Mouse (Mus musculus) thymus, adult 2 months (tissue): ENCODE results near the gene Olfr1238. TPM values are rescaled to one million over a fixed set of nuclear protein-coding genes. Genes with fewer than 3 reads are reported as not detected.

Experiments used
- DNase-seq: peaks from one replicate; pipeline ENCODE4 v3.0.0; 2021
- H3K27ac ChIP-seq: fragments of 200-500 bp; 2 replicates; pipeline ENCODE4 v1.5.1; 2012; ENCODE audit warnings: low read length, control low read depth; ENCODE audit not compliant: control insufficient read depth, insufficient read depth
- H3K27me3 ChIP-seq: fragments of 200-500 bp; 2 replicates; pipeline ENCODE4 v1.6.1; 2012; ENCODE audit warnings: mild to moderate bottlenecking, low read length, moderate library complexity, mixed read lengths; ENCODE audit not compliant: control insufficient read depth, insufficient read depth
- H3K36me3 ChIP-seq: fragments of 200-500 bp; 2 replicates; pipeline ENCODE4 v1.6.1; 2012; ENCODE audit warnings: mild to moderate bottlenecking, low read length, moderate library complexity; ENCODE audit not compliant: control insufficient read depth, insufficient read depth
- H3K4me1 ChIP-seq: fragments of 200-500 bp; replicated peaks from 2 replicates; pipeline ENCODE4 v1.6.1; 2012; ENCODE audit warnings: low read length; ENCODE audit not compliant: control insufficient read depth, insufficient read depth
- H3K4me3 ChIP-seq: fragments of 200-500 bp; 2 replicates; pipeline ENCODE4 v1.5.1; 2012; ENCODE audit warnings: mild to moderate bottlenecking, low read length, control low read depth, moderate library complexity; ENCODE audit not compliant: control insufficient read depth, insufficient read depth
- CTCF ChIP-seq: fragments of 200-500 bp; IDR thresholded peaks from 2 replicates; pipeline ENCODE4 v1.5.1; 2012; ENCODE audit warnings: mild to moderate bottlenecking, control low read depth, low read length, moderate library complexity, borderline replicate concordance; ENCODE audit not compliant: control insufficient read depth, poor library complexity, insufficient read depth; ENCODE audit errors: extremely low read depth
- POLR2A ChIP-seq: fragments of 200-500 bp; IDR thresholded peaks from 2 replicates; pipeline ENCODE4 v1.6.1; 2012; ENCODE audit warnings: mild to moderate bottlenecking, low read length, control low read depth, moderate library complexity; ENCODE audit not compliant: control insufficient read depth, poor library complexity, insufficient read depth; ENCODE audit errors: extremely low read depth
- WGBS: fragments of 180-500 bp; shearing (Covaris S2); methylation state at CpG from one replicate; pipeline ENCODE4 v1.1.7; 2018; 5-methylcytosine and 5-hydroxymethylcytosine counted together
- polyA plus RNA-seq: library from polyadenylated mRNA; depleted of rRNA; stranded (reverse); fragments of >200 nt; gene quantifications from 2 replicates; pipeline ENCODE4 v1.2.3, GENCODE M21; 2012; rRNA removed

Gene Olfr1238
- not detected in 2 replicates for polyA plus RNA-seq

DNA sequence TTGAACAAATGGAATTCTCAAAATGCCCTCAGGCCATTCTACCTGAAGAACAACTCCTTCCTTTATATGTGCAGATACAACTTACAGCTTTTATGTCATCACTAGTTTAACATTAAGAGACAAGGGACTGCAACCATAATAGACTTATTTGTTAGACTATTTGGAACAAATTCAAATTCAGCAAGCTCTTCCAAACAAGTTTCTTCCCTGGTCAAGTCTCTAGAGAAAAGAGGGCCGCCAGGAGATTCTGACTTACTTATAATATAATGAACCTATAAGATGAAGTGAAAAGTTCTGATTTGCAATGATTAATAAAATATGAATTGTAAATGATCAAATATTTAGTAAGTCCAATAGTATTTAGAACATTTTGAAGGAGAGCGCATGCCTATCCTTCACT is at the start of gene Olfr1238:
Olfr1238 (minus strand) TSS at position 101 of the 400 bp plus-strand sequence.
- TF ChIP-seq CTCF (no peak), POLR2A (no peak)
- H3K4me3 ChIP-seq = no peak within 1 kb of the TSS
- H3K4me1 ChIP-seq = no peaks in the 10 kb centered on the region
- no peaks in the 10 kb centered on the region for H3K27me3 ChIP-seq
- no peak for DNase-seq
- H3K27ac ChIP-seq = no peak within 1 kb of the TSS
- H3K36me3 ChIP-seq = no peaks in the 10 kb centered on the region
- WGBS = 96% methylated on average over 2 of the region's 2 CpGs

DNA sequence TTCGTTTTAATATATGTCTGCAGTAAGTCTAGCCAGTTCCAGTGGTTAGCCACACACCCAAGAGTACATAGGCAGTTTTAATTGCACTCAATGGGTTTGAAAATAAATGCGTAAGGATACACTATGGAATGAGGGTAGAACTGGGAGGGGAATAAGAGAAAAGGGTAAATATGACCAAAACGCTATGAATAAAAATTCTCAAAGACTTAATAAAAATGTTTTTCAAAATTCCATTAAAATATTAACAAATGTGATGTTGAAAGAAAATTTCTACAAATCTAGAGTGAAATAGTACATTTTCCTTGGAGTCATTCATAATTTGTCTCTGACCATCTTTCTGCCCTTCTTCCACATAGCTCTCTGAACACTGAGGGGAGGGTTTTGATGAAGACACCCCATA is 33.4 kb upstream of the Olfr1238 start, which contains the start of gene Olfr1240:
Olfr1240 (minus strand) TSS at position 101 of the 400 bp plus-strand sequence.
- no peaks in the 10 kb centered on the region for H3K27me3 ChIP-seq
- TF ChIP-seq CTCF (no peak), POLR2A (no peak)
- no peak within 1 kb of the TSS for H3K27ac ChIP-seq
- no peaks in the 10 kb centered on the region for H3K4me1 ChIP-seq
- no peak within 1 kb of the TSS for H3K4me3 ChIP-seq
- no peak for DNase-seq
- H3K36me3 ChIP-seq = no peaks in the 10 kb centered on the region
- 79% methylated on average over 3 of the region's 3 CpGs for WGBS

DNA sequence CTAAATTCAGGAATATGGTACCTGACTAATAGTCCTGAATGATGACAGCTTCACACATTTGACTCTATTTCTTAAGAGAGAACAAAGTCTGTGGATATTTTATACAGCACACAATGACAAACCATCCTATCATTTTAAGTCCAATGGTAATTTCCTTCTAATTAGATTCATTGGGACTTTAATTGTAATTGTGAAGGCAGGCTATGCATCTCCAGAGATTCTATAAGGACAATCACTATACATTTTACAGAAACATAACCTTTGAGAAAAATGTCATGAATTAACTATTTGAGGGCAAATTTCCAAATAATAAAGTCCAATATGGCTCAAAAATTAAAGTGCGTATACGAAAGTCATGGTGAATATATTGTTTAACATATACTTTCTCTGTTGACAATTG is 10.8 kb upstream of the Olfr1238 start, which contains the start of gene Olfr1239:
Olfr1239 (minus strand) TSS at position 101 of the 400 bp plus-strand sequence.
- DNase-seq = no peak
- no peak for TF ChIP-seq CTCF
- TF ChIP-seq POLR2A = no peak
- Histone ChIP-seq H3K36me3 (no peaks in the 10 kb centered on the region), H3K4me1 (no peaks in the 10 kb centered on the region), H3K4me3 (no peak within 1 kb of the TSS), H3K27ac (no peak within 1 kb of the TSS), H3K27me3 (no peaks in the 10 kb centered on the region)
- 96% methylated on average over 2 of the region's 2 CpGs for WGBS

DNA sequence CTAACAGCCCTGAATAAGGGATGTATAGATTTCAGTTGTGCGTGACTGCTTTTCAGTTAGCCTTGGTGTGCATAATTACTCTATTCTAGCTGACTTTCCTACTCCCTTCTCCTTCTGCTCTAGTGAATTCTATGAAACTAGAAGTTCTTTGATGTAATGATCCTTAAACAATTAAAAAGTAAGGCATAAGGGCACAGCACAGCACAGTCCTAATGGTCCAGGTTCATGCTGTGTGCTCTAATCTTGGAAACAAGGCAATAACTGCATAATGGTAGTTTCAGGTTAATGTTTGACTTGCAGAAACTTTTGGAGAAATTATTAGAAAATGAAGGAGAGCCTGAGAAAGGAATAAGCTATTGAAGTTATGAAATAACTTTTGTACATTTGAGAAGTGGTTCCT is 5.1 kb upstream of the Olfr1238 start:
- H3K4me1 ChIP-seq = no peaks in the 10 kb centered on the region
- WGBS = 88% methylated on average over 1 of the region's 1 CpGs
- H3K27me3 ChIP-seq = no peaks in the 10 kb centered on the region
- no peak overlapping the region for H3K27ac ChIP-seq
- TF ChIP-seq POLR2A = no peak
- no peak for TF ChIP-seq CTCF
- H3K4me3 ChIP-seq = no peak overlapping the region
- no peaks in the 10 kb centered on the region for H3K36me3 ChIP-seq
- DNase-seq = no peak

DNA sequence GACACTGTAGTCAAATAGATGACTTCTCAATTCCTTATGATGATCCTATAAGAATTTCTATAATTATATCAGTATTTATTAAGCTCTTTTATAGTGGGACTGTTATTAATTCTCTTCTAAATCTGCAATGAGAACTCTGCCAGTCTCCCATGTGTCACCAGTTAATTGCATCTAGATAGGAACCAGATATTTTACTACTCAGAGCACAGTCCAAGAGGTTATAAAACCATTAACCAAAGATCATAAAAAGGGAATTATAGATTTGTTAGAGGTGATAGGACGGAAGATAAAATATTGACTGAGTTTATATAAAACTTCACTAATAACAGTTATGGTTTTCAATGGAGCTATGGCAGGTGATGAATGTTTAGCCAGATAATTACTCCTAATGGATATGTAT is 8.6 kb downstream of the Olfr1238 start:
- Histone ChIP-seq H3K4me1 (no peaks in the 10 kb centered on the region), H3K36me3 (no peaks in the 10 kb centered on the region), H3K27ac (no peak overlapping the region), H3K27me3 (no peaks in the 10 kb centered on the region), H3K4me3 (no peak overlapping the region)
- TF ChIP-seq CTCF (no peak), POLR2A (no peak)
- 93% methylated on average over 1 of the region's 1 CpGs for WGBS
- DNase-seq = no peak

DNA sequence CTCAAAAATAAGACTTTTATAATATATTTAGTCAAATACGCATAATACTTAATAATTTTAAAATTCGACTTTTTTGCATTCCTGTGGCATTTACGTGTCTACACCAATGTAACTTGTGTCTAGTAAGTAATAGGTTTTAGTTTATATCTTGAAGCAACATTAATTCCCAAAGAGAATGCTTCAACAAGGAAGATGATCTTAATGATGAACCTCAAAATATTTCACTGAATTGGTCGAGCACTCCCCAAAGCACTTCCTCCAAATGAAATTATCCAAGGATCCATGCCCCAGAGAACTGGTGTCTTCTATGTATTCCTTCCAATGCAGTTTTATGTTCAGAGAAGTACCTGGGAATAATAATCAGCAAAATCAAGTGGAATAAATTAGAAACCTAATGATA is 44.7 kb downstream of the Olfr1238 start, which contains the start of gene Olfr1234:
Olfr1234 (minus strand) TSS at position 101 of the 400 bp plus-strand sequence.
- Histone ChIP-seq H3K27ac (no peak within 1 kb of the TSS), H3K4me1 (no peaks in the 10 kb centered on the region), H3K27me3 (no peaks in the 10 kb centered on the region), H3K36me3 (no peaks in the 10 kb centered on the region), H3K4me3 (no peak within 1 kb of the TSS)
- no peak for TF ChIP-seq POLR2A
- no peak for TF ChIP-seq CTCF
- no peak for DNase-seq
- 89% methylated on average over 4 of the region's 4 CpGs for WGBS

Other genes with a start within 250 kb of the Olfr1238 start
- not detected in 2 replicates for gene Olfr1224-ps1, start 245.6 kb downstream of the Olfr1238 start, polyA plus RNA-seq
- gene Olfr1225, start 235.0 kb downstream of the Olfr1238 start, polyA plus RNA-seq = not detected in 2 replicates
- not detected in 2 replicates for gene Olfr1226, start 209.6 kb downstream of the Olfr1238 start, polyA plus RNA-seq
- not detected in 2 replicates for gene Olfr1228, start 155.6 kb downstream of the Olfr1238 start, polyA plus RNA-seq
- gene Olfr1229, start 121.7 kb downstream of the Olfr1238 start, polyA plus RNA-seq = not detected in 2 replicates
- not detected in 2 replicates for gene Olfr1230, start 112.4 kb downstream of the Olfr1238 start, polyA plus RNA-seq
- not detected in 2 replicates for gene Olfr1231, start 102.6 kb downstream of the Olfr1238 start, polyA plus RNA-seq
- gene Olfr1232, start 80.0 kb downstream of the Olfr1238 start, polyA plus RNA-seq = not detected in 2 replicates
- not detected in 2 replicates for gene Olfr1233, start 67.3 kb downstream of the Olfr1238 start, polyA plus RNA-seq
- not detected in 2 replicates for gene Olfr1234, start 44.8 kb downstream of the Olfr1238 start, polyA plus RNA-seq
- not detected in 2 replicates for gene Olfr1239, start 10.7 kb upstream of the Olfr1238 start, polyA plus RNA-seq
- not detected in 2 replicates for gene Olfr1240, start 33.3 kb upstream of the Olfr1238 start, polyA plus RNA-seq
- gene Olfr1241, start 77.5 kb upstream of the Olfr1238 start, polyA plus RNA-seq = not detected in 2 replicates
- gene Olfr1242, start 88.7 kb upstream of the Olfr1238 start, polyA plus RNA-seq = not detected in 2 replicates
- gene Olfr1243, start 121.8 kb upstream of the Olfr1238 start, polyA plus RNA-seq = not detected in 2 replicates
- not detected in 2 replicates for gene Olfr1245, start 168.8 kb upstream of the Olfr1238 start, polyA plus RNA-seq
- gene Olfr1246, start 183.5 kb upstream of the Olfr1238 start, polyA plus RNA-seq = not detected in 2 replicates
- gene Olfr1247, start 204.5 kb upstream of the Olfr1238 start, polyA plus RNA-seq = not detected in 2 replicates
- gene Olfr1248, start 208.6 kb upstream of the Olfr1238 start, polyA plus RNA-seq = not detected in 2 replicates
- gene Olfr1249, start 225.3 kb upstream of the Olfr1238 start, polyA plus RNA-seq = not detected in 2 replicates